Comparison of ENCODE assay signal across 22 mouse cellular contexts in the genomic region with DNA sequence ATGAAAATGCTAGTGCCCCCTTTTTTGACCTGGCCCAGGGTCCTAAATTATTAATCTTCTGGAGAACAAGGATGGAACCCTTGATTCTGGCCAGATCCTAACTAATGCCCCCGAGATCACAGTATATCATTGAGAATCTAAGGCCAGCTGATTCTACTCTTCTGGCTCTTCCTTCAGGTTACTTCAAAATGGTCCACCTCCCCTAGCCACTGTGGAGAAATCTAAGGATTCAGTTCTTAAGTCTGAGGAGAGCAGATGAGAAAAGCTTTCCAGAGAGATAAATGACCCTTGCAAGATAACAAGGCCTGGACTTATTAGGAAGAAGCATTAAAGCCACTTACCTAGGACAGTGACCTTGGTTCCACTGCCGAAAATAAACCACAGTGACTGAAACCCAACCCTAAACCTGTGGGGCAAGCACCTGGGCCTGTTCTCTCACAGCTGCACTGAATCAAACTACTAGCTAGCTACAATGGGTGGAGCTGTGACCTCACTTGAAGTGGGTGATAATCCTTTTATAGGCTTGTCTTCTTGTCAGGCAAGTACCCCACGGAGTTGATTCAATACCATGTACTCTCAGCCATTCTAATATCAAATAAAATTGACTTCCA.
DNase-seq lines count a peak whose midpoint lies in the region; ATAC-seq lines count a peak whose summit lies in the region.
"Had no signal": no experiment of that assay in that cellular context is flagged by ENCODE, and none has a peak within 500 bp of the region (broad histone marks: within the 10 kb centered on the region; RNA-seq: fewer than 3 reads in every experiment).

No protein-coding gene starts in this region.

- ATAC-seq in neutrophil, adult 5-6 weeks (ENCODE audit: extremely low read depth, insufficient number of reproducible peaks, low FRiP score, poor library complexity, severe bottlenecking), result peak; percentile 76; the same call in 1 of the 2 replicates
- ATAC-seq: forebrain, embryonic 14.5 days; Patski had no signal

- peak; percentile 30 for DNase-seq in lung, postnatal 36 days
- DNase-seq in lung, postnatal 10 days, result no peak
- peak; percentile 78 to 80 for DNase-seq in spleen, postnatal 36 days (ENCODE audit: low spot score in 2 of 2)
- DNase-seq in spleen, postnatal 4 days (ENCODE audit: low spot score in 2 of 2), result no peak
- peak; percentile 77 for DNase-seq in splenic B cell, adult 2 months (ENCODE audit: low read depth, low spot score)
- no peak for DNase-seq in left cerebral cortex, adult 18-20 months (ENCODE audit: low spot score in 2 of 2)
- no peak for DNase-seq in retina, embryonic 14.5 days (ENCODE audit: low spot score)
- DNase-seq: adrenal gland, postnatal 10 days; adrenal gland, postnatal 36 days; cerebellum, adult 18-20 months; cerebellum, adult 9-10 months; cerebellum, postnatal 14 days; gastrocnemius, postnatal 25 days; heart, adult 2 months had no signal

- H3K36me3 ChIP-seq in splenic B cell, adult 2 months (ENCODE audit: control insufficient read depth, insufficient read depth, low read length, poor library complexity, severe bottlenecking), result peaks cover 8% of the 10 kb centered on the region; the same call in 1 of the 2 replicates
- H3K36me3 ChIP-seq: embryonic facial prominence, embryonic 12.5 days; embryonic facial prominence, embryonic 15.5 days; G1E; hindbrain, embryonic 12.5 days; hindbrain, embryonic 15.5 days had no signal

- H3K27me3 ChIP-seq in splenic B cell, adult 2 months (ENCODE audit: control insufficient read depth, insufficient read depth, low read length, poor library complexity, severe bottlenecking), result no peaks in the 10 kb centered on the region
- H3K27me3 ChIP-seq: embryonic facial prominence, embryonic 12.5 days; embryonic facial prominence, embryonic 15.5 days; hindbrain, embryonic 12.5 days; hindbrain, embryonic 15.5 days had no signal

Comparison
In these comparisons a context has a peak if more than half of its experiments do, and no peak if none do; other contexts are left out.
1. DNase-seq: peak in lung, postnatal 36 days (single experiment), spleen, postnatal 36 days (2 of 2) and splenic B cell, adult 2 months (single experiment); none in lung, postnatal 10 days (single experiment), spleen, postnatal 4 days (0 of 2), left cerebral cortex, adult 18-20 months (0 of 2) and retina, embryonic 14.5 days (single experiment).